Mouse (Mus musculus): ENCODE measurements at regions not wholly inside any gene's neighbourhood (a gene's known extent, or its start where the extent isn't known, plus 50 kb on each side); places are given as distances from the start of the nearest gene placed in this dataset.

- no peak overlapping the region for H3K4me3 ChIP-seq
These were observed 360.7 kb downstream of the Tmem182 start for GRCm38 (mm10) chr1:41165878-41166786.

DNA sequence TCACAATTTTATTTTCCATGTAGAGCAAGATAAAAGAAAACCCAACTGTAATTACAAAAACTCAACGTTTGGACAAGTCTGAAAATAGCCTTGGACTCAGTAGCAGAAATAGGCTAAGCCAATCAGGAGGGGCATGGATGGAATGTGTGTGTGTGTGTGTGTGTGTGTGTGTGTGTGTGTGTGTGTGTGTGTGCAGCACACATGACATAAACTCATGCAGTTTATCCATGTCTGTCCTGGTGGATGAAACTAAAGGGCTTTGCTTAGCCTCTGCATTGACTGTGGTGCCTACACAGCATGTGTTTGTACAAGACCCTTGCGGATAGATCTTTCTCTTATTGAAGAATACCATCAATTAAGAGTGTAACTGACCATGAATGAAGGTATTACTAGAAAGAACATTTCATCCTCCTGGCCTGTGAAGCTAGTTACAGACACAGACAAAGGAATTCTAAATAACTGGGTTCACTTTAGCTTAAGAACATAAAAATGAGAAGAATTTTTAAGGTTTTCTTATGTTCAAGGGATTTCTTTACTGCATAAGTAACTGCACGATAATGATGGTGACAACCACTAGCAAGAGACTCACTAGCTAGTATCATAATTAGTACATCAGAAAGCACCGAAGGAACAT lies 361.5 kb downstream of the Tmem182 start:
- no peak overlapping the region for H3K27ac ChIP-seq
- H3K9me3 ChIP-seq: peaks cover 4% of the 10 kb centered on the region; the same call in 1 of the 2 replicates
- H3K4me2 ChIP-seq (replicated peaks): no peak overlapping the region
- 72% methylated on average over 4 of the region's 4 CpGs for WGBS
- H3K9ac ChIP-seq: no peak overlapping the region
- no peak overlapping the region for H3K4me3 ChIP-seq
- H3K36me3 ChIP-seq: no peaks in the 10 kb centered on the region
- H3K4me1 ChIP-seq: no peaks in the 10 kb centered on the region
- H3K27me3 ChIP-seq: no peaks in the 10 kb centered on the region
- no peak for ATAC-seq (ENCODE audit: low FRiP score, low read depth)

More at GRCm38 (mm10) chr1:41165878-41166786, 360.7 kb downstream of the Tmem182 start:
- ATAC-seq (ENCODE audit: low FRiP score, low read depth): no peak
- H3K9me3 ChIP-seq: peaks cover 4% of the 10 kb centered on the region; the same call in 1 of the 2 replicates
- no peak overlapping the region for H3K27ac ChIP-seq
- no peak overlapping the region for H3K4me2 ChIP-seq (replicated peaks)
- H3K27me3 ChIP-seq: no peaks in the 10 kb centered on the region
- no peak overlapping the region for H3K9ac ChIP-seq
- 58% methylated on average over 12 of the region's 12 CpGs for WGBS
- H3K4me1 ChIP-seq: no peaks in the 10 kb centered on the region
- H3K36me3 ChIP-seq: no peaks in the 10 kb centered on the region

- Histone ChIP-seq H3K27me3 (no peaks in the 10 kb centered on the region), H3K36me3 (no peaks in the 10 kb centered on the region), H3K4me1 (no peaks in the 10 kb centered on the region), H3K27ac (no peak overlapping the region), H3K4me3 (no peak overlapping the region), H3K9me3 (no peaks in the 10 kb centered on the region), H3K9ac (no peak overlapping the region), H3K4me2 (replicated peaks) (no peak overlapping the region)
- 72% methylated on average over 6 of the region's 6 CpGs for WGBS
- no peak for ATAC-seq (ENCODE audit: low FRiP score, low read depth)
These were observed 381.6 kb downstream of the Tmem182 start for GRCm38 (mm10) chr1:41186991-41187390.

- Histone ChIP-seq H3K4me2 (replicated peaks) (no peak overlapping the region), H3K9ac (no peak overlapping the region), H3K4me3 (no peak overlapping the region), H3K9me3 (no peaks in the 10 kb centered on the region), H3K4me1 (no peaks in the 10 kb centered on the region), H3K27me3 (no peaks in the 10 kb centered on the region), H3K27ac (no peak overlapping the region), H3K36me3 (no peaks in the 10 kb centered on the region)
- 78% methylated on average over 2 of the region's 2 CpGs for WGBS
- ATAC-seq (ENCODE audit: low FRiP score, low read depth): no peak
These were observed 407.5 kb downstream of the Tmem182 start for GRCm38 (mm10) chr1:41212876-41213275.

DNA sequence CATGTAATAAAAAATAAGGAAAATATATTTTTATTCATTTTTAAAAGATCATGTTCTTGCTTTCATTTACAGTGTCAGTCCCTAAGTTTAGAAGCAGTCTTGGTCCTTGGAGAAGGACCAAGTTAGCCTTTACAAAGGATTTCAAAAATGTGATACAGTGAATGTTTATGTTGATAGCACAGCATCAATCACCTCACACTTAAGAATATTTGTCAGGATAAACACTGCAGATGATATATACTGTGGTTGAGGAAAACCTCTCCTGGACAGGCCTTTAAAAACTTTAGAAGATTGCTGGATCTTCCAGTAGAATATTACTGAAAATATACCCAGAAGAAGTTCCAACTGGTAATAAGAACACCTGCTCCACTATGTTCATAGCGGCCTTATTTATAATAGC lies 420.4 kb downstream of the Tmem182 start:
- no peak overlapping the region for H3K9ac ChIP-seq
- ATAC-seq (ENCODE audit: low FRiP score, low read depth): no peak
- H3K36me3 ChIP-seq: no peaks in the 10 kb centered on the region
- H3K9me3 ChIP-seq: no peaks in the 10 kb centered on the region
- 89% methylated on average over 1 of the region's 1 CpGs for WGBS
- no peak overlapping the region for H3K27ac ChIP-seq
- no peak overlapping the region for H3K4me2 ChIP-seq (replicated peaks)
- H3K27me3 ChIP-seq: no peaks in the 10 kb centered on the region
- no peaks in the 10 kb centered on the region for H3K4me1 ChIP-seq
- no peak overlapping the region for H3K4me3 ChIP-seq

DNA sequence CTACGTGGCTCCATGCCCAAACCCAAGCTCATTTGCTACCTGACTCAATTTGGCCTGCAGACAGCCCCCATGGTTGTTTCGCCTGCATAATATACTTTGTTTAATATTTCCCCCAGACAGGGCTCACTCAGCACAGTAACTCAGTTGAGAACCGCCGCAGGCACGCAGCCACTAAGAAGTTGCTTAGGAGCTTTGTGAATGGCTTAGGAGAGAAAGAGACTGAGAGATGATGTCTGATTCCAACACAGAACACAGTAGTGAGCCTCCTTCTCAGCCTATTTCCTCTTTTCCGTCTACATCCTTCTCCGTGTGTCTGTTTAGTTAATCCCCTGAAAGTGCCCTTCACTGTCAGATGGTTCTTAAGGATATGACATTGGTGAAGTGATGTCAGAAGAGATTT lies 429.9 kb downstream of the Tmem182 start:
- Histone ChIP-seq H3K4me3 (no peak overlapping the region), H3K27me3 (no peaks in the 10 kb centered on the region), H3K36me3 (no peaks in the 10 kb centered on the region), H3K9ac (no peak overlapping the region), H3K27ac (no peak overlapping the region; the same call in 1 of the 2 replicates), H3K9me3 (no peaks in the 10 kb centered on the region), H3K4me1 (no peaks in the 10 kb centered on the region), H3K4me2 (replicated peaks) (no peak overlapping the region)
- ATAC-seq (ENCODE audit: low FRiP score, low read depth): no peak; the same call in 1 of the 2 replicates
- 65% methylated on average over 7 of the region's 7 CpGs for WGBS

DNA sequence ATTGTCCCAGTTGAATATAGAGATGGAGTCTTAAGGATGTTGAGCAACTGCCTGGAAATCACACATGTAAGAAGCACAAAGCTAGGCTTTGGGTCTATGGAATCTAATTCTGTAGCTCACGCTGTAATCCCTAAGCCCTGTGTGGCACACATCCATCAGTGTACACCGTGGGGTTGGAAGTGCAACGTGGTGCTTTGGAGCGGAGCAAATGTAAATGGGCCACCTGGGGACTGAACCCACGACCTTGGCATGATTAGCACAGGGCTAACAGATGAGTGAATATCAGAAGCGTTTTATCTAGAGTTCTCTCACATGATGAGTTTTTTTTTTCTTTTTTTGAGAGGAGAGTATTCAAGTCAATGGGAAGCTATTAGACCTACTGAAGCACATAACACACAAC lies 437.6 kb downstream of the Tmem182 start:
- Histone ChIP-seq H3K27ac (no peak overlapping the region), H3K9ac (no peak overlapping the region), H3K4me1 (no peaks in the 10 kb centered on the region), H3K4me2 (replicated peaks) (no peak overlapping the region), H3K27me3 (no peaks in the 10 kb centered on the region), H3K4me3 (no peak overlapping the region), H3K9me3 (no peaks in the 10 kb centered on the region), H3K36me3 (no peaks in the 10 kb centered on the region)
- no peak for ATAC-seq (ENCODE audit: low FRiP score, low read depth)
- WGBS: 79% methylated on average over 6 of the region's 6 CpGs

- no peaks in the 10 kb centered on the region for H3K36me3 ChIP-seq
- no peak for ATAC-seq (ENCODE audit: low FRiP score, low read depth)
- H3K27ac ChIP-seq: no peak overlapping the region
- WGBS: 96% methylated on average over 12 of the region's 12 CpGs
- H3K27me3 ChIP-seq: no peaks in the 10 kb centered on the region
- H3K9ac ChIP-seq: no peak overlapping the region
- no peak overlapping the region for H3K4me2 ChIP-seq (replicated peaks)
- no peaks in the 10 kb centered on the region for H3K9me3 ChIP-seq
- no peaks in the 10 kb centered on the region for H3K4me1 ChIP-seq
- H3K4me3 ChIP-seq: no peak overlapping the region
These were observed 439.2 kb downstream of the Tmem182 start for GRCm38 (mm10) chr1:41244627-41245026.

DNA sequence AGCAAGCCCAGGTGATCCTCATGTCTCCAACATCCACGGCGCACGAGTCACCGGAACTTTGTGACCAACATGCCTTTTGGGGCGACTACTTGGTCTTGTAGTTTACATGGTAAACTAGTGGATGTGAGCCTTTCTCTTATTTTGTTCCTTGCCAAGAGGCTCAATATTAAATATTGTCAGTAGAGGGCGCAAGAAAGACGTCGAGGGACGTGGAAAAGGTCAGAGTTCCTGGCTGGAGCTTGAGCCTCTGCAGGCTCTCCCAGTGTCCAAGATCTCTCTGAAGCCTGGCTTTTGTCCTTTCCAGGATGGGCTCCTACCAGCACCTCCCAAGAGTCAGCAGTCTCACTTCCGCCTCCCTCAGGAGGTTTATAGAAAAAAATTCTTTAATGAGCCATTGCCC lies 458.8 kb downstream of the Tmem182 start:
- H3K27me3 ChIP-seq: no peaks in the 10 kb centered on the region
- H3K4me1 ChIP-seq: no peaks in the 10 kb centered on the region
- no peak overlapping the region for H3K4me3 ChIP-seq
- no peak for ATAC-seq (ENCODE audit: low FRiP score, low read depth)
- no peaks in the 10 kb centered on the region for H3K9me3 ChIP-seq
- no peak overlapping the region for H3K9ac ChIP-seq
- no peak overlapping the region for H3K4me2 ChIP-seq (replicated peaks)
- no peaks in the 10 kb centered on the region for H3K36me3 ChIP-seq
- WGBS: 36% methylated on average over 10 of the region's 10 CpGs
- no peak overlapping the region for H3K27ac ChIP-seq

DNA sequence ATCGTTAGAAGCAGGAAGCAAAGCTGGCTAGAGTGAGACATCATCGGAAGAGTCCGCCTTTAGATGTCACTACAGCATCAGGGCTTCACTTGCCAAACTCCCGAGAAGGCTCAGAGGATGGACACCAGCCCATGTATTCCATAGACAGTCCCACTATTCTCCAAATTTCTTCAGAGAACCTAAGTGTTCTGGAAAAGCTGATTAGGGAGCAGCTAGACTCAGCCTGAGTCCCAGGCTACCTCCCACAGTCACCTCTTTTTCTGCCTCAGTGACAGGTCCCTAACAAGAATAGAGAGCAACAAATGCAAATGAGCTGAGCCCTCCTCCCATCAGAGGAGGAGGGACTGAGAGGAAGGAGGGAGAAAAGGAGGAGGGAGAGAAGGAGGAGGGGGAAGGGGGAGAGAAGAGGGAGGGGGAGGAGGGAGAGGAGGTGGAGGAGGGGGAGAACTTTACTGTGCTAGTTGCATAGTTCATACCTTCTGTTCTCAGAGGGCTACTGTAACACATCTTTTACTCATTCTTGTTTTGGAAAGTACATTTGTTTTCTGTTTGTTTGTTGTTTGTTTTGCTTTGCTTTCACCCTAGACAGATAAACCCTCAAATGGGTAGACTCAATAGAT lies 465.8 kb downstream of the Tmem182 start:
- no peaks in the 10 kb centered on the region for H3K9me3 ChIP-seq
- H3K4me3 ChIP-seq: no peak overlapping the region
- no peak overlapping the region for H3K9ac ChIP-seq
- peaks cover 12% of the 10 kb centered on the region for H3K27me3 ChIP-seq
- no peak overlapping the region for H3K27ac ChIP-seq
- no peak overlapping the region for H3K4me2 ChIP-seq (replicated peaks)
- no peaks in the 10 kb centered on the region for H3K36me3 ChIP-seq
- ATAC-seq (ENCODE audit: low FRiP score, low read depth): no peak
- H3K4me1 ChIP-seq: peaks cover 13% of the 10 kb centered on the region
- WGBS: 22% methylated on average over 4 of the region's 4 CpGs

DNA sequence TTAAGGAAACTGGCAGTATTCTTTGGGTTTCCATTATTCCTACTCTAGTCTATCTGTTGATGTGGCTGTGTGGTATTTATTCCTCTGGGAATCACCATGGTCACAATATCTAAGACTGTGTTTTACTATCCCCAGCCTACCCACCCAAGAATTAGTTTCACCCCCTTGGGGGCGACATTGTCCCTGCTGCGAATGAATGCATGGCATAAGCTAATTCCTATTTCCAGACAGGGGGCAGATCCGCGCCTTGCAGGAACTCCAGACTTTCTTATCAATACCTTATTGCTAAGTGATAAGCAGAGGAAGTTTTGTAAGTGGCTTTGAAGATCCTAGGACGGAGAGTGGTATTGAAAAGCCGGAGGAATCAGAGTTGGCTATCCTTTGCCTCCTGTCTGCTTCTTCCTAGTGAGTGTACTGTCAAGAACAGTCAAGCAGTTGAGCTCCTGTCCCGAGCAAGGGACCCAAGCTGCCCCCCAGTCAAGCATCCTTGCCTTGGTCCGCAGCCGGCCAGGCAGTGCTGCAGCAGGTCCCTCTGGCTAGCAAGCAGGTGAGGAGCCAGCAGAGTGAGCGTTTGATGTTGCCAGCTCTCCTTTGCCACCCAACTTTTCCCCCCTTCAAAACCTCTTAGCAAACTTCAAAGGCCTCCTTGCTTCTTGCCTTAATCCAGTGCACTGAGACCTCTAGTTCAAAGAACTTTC lies 469.3 kb downstream of the Tmem182 start:
- peaks cover 15% of the 10 kb centered on the region for H3K27me3 ChIP-seq
- no peaks in the 10 kb centered on the region for H3K36me3 ChIP-seq
- H3K9me3 ChIP-seq: no peaks in the 10 kb centered on the region
- no peak for ATAC-seq (ENCODE audit: low FRiP score, low read depth)
- H3K27ac ChIP-seq: no peak overlapping the region
- peak overlapping the region; percentile 57 for H3K4me2 ChIP-seq (replicated peaks)
- H3K4me1 ChIP-seq: peaks cover 18% of the 10 kb centered on the region
- H3K9ac ChIP-seq: no peak overlapping the region
- WGBS: 8% methylated on average over 10 of the region's 10 CpGs
- H3K4me3 ChIP-seq: peak overlapping the region; percentile 27; the same call in 1 of the 2 replicates

GRCm38 (mm10) chr1:41275271-41275624 lies 469.8 kb downstream of the Tmem182 start:
- peak overlapping the region; percentile 27; the same call in 1 of the 2 replicates for H3K4me3 ChIP-seq

More at GRCm38 (mm10) chr1:41275271-41275624, 469.8 kb downstream of the Tmem182 start:
- peaks cover 15% of the 10 kb centered on the region for H3K27me3 ChIP-seq
- ATAC-seq (ENCODE audit: low FRiP score, low read depth): no peak
- no peak overlapping the region for H3K27ac ChIP-seq
- no peaks in the 10 kb centered on the region for H3K9me3 ChIP-seq
- peaks cover 18% of the 10 kb centered on the region for H3K4me1 ChIP-seq
- H3K4me2 ChIP-seq (replicated peaks): peak overlapping the region; percentile 57
- WGBS: 3% methylated on average over 8 of the region's 8 CpGs
- no peaks in the 10 kb centered on the region for H3K36me3 ChIP-seq
- H3K9ac ChIP-seq: no peak overlapping the region

Data from limb, embryonic 13.5 days (tissue).